Mouse (Mus musculus) erythroblast, embryonic 14.5 days (primary cell): Measurements from ENCODE around the gene Rhou.

ENCODE experiments used
- GATA1 ChIP-seq: IDR thresholded peaks from 2 replicates; pipeline ENCODE4 v1.6.1; 2012; ENCODE audit warnings: low read length, inconsistent platforms, mixed read lengths
- TAL1 ChIP-seq: IDR thresholded peaks from 3 replicates; pipeline ENCODE4 v1.6.1; 2012; ENCODE audit warnings: low read length, inconsistent platforms, mixed read lengths

GRCm38 (mm10) chr8:123649483-123649882 lies 4.2 kb upstream of the Rhou start:
- TF ChIP-seq GATA1 = no peak
- no peak for TF ChIP-seq TAL1
